Mouse (Mus musculus) lung, postnatal 4 days (tissue): Measurements from ENCODE around the gene Avl9.

ENCODE experiments used
- DNase-seq, 2 experiments: peaks; one replicate each; pipeline ENCODE4 v3.0.0; 2021

Gene Avl9

DNA sequence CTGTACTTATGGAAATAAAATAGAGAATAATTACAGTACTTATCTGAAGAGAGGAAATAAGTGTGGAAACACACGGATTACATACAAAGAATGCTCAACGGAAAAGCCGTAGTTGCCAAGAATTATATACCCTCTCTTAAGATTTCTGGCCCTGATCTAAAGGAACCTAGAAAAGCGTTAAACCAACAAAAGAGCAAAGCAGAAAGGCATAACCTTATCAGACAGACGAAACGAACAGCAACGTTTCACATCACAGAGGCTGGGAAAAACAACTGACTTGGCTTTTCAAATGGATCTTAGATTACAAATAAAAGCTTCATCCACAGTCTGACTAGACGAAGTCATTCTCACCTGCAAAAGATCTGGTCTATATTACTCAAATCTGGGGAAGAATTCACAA, 81.5 kb downstream of the Avl9 start:
- DNase-seq: no peak

DNA sequence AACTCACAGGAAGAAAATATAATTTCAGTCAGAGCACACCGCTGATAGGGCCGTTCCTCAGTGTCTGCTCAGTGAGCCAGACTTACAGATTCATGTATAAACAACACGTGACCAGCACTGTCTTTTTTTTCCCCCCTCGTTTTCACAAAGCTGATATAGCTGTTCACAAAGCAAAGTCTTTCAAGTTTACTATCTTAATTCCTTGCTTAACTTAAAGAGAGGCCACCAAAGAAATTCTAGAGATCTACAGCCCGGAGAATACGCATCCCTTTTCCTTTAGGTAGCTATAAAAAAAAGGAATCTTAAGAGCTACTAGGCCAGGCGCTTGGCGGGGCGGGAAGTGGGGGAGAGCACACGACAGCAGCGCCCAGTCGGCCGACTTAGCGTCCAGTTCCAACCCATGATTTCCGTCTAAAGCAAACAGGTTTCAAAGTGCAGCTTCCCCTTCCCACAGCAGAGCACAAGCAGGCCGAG, 82.0 kb downstream of the Avl9 start:
- peak; percentile 55 for DNase-seq

- peak; percentile 96 to 98 for DNase-seq
These were observed 82.8 kb downstream of the Avl9 start, which contains the start of gene Kbtbd2 for GRCm38 (mm10) chr6:56797311-56798151. Gene Kbtbd2 (minus strand): TSS chr6:56797813.

DNA sequence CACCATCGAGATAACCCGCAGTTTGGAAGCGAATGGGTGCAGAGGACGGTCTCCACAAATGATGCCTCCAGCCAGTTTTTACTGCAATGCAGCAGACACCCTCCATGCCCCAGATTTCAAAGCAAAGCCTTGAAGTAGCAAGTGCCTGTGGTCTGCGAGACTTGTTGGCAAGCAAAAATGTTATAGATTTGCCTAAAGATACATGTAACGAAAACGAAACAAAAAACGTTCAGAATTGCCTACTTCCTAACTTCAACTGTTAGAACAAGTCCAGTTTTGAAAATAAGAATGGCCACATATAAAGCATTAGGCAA, 83.4 kb downstream of the Avl9 start:
- no peak for DNase-seq

DNA sequence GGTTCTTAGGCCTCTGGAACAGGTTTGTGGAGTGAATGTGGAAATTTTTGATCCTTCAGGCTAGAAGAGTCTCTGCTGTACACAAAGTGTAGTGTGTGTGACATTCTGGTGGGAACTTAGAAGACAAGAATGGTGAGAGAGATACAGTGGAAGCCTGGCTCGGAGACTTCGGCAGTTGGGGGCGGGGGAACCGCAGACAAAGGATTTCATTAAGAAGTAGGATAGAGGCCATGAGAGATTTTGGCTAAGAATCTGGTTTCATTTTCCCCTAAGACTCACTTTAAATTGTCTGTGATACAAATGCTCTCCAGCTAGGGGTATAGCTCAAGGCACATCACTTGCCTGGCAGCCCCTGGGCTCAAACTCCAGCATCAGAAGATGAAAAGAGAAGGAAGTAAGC, 90.3 kb downstream of the Avl9 start:
- DNase-seq: no peak

DNA sequence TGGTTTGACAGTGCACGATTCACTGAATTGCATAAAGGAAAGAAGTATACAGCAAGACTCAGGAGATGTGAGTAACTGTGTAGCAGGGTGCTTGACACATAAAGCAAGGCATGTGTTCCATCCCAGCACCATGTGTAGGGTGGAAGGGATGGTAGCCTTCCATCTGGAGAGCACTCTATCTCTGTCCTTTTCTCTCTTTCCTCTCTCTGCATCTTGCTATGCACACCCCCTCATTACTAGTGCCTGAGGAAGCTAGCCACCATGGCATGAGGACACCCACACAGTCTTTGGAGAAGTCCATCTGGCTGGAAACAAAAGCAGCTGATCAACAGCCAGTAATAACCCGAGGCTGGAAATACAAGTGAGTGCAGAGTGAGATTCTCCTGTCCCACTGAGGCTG, 91.5 kb downstream of the Avl9 start:
- DNase-seq: no peak

DNA sequence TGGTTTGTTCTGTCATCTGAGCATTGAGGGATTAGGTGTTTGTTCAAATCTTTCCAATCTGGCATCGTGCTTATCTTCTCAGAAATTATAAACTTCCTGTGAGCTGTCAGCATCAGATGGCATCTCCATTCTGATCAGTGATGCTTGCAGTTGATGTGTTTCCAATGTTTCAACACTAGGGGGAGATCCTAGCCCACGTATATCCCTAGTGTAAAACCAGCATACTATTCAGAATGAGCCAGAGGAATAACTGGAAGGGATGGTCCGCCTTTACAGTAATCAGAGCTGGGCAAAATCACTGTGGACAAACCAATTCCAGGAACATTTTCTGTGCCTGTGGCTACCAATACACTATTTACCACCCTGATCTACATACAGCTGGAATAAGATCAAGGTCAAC, 94.0 kb downstream of the Avl9 start:
- peak in 1 of 2 experiments; percentile 52 for DNase-seq
